Mouse (Mus musculus) stomach, postnatal 0 days (tissue): ENCODE measurements around the gene Kcnn4.

Experiments used
- CTCF ChIP-seq: IDR thresholded peaks from 2 replicates; pipeline ENCODE4 v1.5.1; 2016; ENCODE audit warnings: antibody characterized with exemption, low read depth, mild to moderate bottlenecking, moderate library complexity
- EP300 ChIP-seq: optimal IDR thresholded peaks from 2 replicates; pipeline ENCODE3; 2016; ENCODE audit warnings: antibody characterized with exemption

GRCm38 (mm10) chr7:24429413-24430112 is 59.5 kb downstream of the Kcnn4 start:
- TF ChIP-seq CTCF (no peak), EP300 (no peak)
